Mouse (Mus musculus) telencephalon, adult 2 months (tissue): ENCODE data around the gene Gm8180.
"Not testable (repeated sequence)": the region's sequence is repeated elsewhere in the genome, so short reads cannot be mapped to it uniquely, and the experiment has no call there.

Experiments used
- DNase-seq: peaks from one replicate; pipeline ENCODE4 v3.0.0-alpha.2; 2011; ENCODE audit warnings: low read depth, low spot score

Gene Gm8180

DNA sequence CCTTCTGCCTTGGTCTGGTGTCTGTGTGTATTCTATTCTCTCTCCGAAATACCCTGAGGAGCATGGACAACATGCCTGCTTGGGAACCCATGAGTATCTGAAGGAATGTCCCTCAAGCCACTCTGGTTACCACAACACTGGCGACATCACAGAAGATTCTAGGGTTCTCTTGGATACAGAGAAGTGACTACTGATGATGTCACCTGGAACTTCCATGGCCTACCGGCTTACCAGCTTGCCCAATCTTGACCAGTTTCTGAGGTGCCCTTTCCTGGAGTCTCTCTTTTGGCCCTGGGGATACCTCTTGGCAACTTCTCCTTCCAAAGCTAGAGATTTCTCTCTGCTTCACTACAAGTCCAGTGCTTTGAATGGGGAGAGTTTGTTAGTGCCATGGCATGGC, at the start of gene Gm8180:
TSS of gene Gm8180 (minus strand) at position 101 of the 400 bp plus-strand sequence.
- DNase-seq: not testable (repeated sequence)

DNA sequence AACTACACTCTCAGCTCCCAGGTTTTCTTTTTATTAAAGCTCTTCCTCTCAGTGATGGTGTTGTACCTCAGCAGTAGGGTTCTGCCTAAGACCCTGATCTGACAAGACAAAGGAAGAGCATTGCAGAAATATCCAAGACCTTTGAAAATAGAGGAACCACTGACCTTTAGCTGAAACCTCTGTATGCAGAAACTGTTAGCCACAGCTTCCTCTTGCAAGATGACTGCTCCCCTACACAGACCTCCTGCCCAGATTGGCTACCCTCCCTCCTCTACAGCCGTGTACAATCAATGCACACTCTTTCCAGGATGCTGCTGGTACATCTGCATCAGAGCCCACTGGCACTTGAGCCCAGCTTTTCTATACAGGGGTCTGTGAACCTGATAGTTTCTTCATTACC, 45.8 kb upstream of the Gm8180 start:
- DNase-seq: not testable (repeated sequence)

DNA sequence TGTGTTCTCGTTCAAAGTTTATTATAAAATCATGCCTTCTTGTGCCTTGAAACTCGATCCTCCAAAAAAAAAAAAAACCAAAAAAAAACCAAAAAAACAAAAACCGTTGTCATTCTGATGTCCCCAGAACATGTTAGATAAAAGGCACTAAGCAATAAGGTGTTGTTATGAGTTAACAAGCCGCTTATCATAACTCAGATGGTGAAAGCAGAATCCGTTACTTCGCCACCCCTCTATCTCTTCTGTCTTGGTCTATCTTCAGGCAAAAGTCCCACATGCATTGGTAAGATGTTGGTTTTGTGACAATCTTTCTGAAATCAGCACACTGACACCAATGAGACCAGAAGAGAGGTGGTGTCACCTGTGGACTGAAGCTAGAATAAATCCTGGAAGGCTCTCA, 39.6 kb upstream of the Gm8180 start:
- not testable (repeated sequence) for DNase-seq

DNA sequence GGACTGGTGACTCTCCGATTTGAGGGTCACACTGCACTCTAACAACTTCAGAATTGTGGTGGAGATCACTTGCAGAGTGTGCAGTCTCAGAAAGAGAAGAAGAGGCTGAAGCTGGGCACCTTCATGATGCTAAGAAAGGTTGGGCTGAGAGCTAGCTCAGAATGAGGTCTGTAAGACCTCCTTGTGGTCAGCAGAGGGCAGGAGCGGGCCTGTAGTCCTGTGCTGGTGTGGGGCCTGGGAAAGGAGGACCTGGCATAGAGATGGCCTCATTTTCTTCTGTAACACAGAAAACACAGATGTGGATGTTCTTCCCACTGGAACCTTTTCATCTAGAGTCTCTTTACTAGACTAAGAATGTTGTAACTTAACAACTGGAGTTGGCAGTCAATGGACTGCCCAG, 37.3 kb upstream of the Gm8180 start:
- DNase-seq: not testable (repeated sequence)

DNA sequence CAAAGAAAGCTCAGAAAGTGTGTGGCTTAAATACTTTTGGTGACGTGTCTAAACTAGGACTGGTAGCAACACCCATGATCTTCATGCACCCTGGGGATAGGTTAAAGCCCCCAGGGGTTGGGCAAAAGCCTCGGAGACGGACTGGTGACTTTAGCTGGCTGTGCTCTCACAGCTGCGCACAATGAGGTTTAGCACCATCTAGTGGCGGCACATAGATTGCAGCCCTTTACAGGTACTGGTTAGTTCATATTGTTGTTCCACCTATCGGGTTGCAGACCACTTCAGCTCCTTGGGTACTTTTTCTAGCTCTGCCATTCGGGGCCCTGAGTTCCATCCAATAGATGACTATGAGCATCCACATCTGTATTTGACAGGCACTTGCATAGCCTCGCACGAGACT, 27.9 kb upstream of the Gm8180 start:
- peak; percentile 6 for DNase-seq

DNA sequence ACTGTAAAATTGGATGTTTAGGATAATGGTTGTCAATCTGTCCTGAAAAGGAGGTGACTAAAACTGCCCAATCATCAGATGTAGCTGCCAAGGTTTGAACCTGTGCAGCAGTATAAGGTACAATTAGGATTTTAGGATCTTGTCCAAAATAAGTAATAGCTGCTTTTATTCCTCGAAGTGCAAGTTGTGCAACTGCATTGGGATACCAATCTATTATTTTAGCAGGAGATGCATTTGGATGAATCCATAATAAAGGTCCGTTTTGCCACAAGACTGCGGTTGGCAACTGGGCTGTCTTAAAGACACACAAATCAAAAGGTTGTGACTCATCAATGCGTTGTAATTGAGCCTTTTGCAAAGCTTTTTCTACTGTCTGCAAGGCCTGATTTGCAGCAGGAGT, 23.6 kb upstream of the Gm8180 start:
- DNase-seq: not testable (repeated sequence)

DNA sequence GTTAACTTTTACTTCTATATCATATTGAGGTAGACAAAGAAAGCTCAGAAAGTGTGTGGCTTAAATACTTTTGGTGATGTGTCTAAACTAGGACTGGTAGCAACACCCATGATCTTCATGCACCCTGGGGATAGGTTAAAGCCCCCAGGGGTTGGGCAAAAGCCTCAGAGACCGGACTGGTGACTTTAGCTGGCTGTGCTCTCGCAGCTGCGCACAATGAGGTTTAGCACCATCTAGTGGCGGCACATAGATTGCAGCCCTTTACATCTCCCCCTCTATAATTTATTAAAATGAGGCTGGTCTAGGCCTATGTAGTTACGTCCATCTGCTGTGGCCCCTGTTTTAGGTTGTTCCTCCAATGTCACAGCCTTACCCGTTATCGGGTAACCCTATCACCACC, 19.9 kb upstream of the Gm8180 start:
- not testable (repeated sequence) for DNase-seq

DNA sequence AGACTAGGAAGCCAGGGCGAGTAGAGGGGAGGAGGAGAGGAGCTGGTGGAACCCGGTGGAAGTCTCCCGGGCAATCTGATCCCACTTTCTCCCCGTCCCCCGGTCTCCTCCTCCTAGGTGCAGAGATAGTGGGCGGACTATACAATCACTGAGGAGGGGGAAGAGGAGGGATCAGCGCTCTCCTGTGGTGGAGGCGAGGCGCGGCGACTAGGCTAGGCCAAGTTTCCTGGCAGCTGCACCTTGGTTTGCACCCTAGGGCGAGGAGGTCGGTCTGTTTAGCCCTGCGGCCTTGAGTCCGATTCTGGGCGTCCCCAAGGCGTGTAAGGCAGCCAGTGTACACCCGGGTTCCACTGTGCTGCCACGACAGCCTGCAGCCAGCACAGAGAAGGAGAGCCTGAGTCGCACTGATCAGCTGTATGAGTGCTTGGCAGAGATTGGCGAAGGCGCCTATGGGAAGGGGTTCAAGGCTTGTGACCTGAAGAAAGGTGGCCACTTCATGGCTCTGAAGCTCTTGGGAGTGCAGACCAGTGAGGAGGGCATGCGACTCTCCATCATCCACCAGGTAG, 12.4 kb upstream of the Gm8180 start:
- not testable (repeated sequence) for DNase-seq

DNA sequence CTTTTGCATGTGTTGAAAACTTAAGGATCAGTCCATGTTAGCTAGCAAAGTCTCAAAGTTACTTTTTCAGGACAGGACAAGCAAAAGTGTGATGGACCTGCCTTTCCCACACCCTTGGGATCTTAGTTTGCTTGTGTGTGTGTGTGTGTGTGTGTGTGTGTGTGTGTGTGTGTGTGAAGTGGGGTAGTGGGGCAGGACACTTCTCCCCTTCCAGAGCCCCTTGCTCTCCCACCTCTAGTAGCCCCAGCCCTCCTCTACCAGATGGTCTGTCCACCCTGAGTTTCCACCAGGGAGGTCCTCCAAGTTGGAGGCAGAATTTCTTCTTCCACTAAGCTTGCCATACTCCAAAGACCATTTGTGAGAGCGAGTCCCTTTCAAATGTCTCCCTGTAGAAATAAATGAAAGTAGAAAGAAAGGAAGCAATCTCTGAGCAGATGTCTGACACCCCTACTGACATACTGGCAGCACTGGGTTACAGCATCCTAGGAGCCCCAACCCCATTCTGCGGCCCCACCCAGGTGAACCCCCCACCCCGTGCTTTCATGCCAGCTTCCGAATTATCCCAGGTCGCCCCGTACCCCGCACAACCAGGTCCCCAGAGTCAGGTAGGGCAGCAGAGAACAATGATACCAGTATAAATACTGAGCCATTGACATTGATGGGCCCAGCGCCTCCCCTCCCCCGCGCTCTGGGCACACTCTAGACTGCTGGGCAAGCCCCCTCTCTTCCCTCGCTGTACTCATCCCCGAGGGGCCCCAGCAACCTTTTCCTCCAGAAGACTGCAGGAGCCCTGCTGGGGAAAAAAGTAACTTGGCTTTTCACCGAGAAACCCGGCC, 11.7 kb upstream of the Gm8180 start:
- DNase-seq: no peak

DNA sequence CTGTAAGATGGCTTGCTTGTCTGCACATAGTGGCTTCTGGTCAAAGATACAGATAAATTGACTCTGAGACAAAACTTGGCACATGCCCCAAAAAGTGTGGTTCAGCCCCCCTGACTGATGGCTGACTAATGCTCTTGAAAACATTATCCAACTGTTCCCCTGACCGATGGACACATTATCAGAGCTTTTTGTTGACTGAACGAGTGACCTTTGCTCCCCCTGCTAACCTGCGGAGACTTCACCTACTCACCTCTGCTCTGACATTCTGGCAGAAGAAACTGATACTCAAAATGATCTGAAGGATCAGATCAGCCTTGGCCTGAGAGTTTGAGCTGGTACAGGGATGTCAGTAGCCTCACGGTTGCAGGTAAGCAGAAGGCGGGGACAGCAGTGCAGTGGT, 9.3 kb upstream of the Gm8180 start:
- DNase-seq: not testable (repeated sequence)

DNA sequence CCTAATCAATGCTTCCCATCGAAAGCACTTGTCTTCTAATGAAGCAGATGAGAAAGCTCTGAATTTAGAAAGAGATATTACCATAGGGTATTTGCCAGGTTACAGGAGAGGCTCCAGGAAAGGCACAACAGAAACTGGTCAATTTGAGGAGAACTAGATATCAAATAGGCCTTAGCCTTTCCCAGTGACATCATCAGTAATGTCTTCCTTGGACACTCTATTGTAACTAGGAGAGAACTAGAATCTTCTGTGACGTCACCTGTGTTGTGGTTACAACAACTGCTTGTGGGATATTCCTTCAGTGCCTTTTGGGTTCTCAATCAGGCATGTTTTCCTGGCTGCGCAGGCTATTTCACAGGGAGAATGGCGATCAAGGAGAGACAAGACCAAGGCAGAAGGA, 37.0 kb downstream of the Gm8180 start, which contains the start of gene Gm6526:
TSS of gene Gm6526 (plus strand) at position 301 of the 400 bp plus-strand sequence.
- not testable (repeated sequence) for DNase-seq
